Mouse (Mus musculus) brain, adult 2 months (tissue): ENCODE results near the gene Klf1.

Experiments
- DNase-seq: peaks from one replicate; pipeline ENCODE4 v3.0.0; 2011; ENCODE audit warnings: low read depth, low spot score

The Klf1 gene

DNA sequence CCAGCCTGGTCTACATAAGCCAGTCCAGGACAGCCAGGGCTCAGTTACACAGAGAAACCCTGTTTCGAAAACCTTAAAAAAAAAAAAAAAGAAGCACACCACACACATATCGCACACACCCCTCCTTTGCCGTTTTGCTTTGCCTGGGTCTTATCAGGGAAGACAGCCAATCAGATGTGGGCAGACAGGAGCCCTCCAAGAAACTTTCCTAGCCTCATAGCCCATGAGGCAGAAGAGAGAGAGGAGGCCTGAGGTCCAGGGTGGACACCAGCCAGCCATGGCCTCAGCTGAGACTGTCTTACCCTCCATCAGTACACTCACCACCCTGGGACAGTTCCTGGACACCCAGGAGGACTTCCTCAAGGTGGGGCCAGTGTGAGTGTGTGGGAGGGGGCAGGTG lies at the start of gene Klf1:
Klf1 (plus strand) TSS at position 177 of the 400 bp plus-strand sequence.
- DNase-seq: no peak

DNA sequence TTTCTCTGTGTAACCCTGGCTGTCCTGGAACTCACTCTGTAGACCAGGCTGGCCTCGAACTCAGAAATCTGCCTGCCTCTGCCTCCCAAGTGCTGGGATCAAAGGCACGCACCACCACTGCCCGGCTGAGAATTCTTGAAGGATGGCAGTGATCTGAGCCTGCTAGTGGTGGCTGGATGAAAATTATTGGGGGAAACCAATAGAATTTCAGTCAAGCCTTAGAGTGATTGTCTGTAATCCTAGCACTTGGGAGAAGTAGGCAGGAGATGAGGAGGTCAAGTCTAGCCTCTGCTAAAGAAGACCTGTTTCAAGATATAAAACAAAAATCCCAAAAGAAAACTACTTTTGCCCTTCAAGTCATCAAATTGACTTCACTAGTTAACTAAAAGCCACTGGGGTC lies 45.3 kb upstream of the Klf1 start:
- no peak for DNase-seq

DNA sequence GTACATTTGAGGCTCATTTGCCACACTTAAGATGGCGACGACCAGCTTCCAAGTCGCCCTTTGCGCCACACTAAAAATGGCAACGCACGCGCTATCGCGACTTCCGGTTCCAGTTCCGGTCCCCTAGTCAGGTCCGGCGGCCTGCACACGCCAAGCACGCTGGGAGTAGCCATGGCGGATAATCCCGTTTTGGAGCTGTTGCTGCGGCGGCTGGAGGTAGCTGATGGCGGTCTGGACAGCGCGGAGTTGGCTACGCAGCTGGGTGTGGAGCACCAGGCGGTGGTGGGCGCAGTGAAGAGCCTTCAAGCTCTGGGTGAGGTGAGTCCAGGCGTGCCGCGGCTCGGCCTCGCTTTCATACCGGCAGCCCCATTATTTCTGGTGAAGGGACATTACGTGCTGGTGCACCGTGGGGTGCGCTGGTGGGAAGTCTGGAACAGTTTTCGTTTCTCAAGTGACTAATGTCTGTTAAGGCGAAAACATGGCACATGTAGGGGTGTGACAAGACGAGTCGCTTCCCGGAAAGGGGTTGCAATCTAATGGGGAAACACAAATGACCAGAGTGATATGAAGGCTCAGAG lies 44.8 kb upstream of the Klf1 start, which contains the start of gene Farsa:
Farsa (plus strand) TSS at position 126 of the 578 bp plus-strand sequence.
- DNase-seq: peak; percentile 99

DNA sequence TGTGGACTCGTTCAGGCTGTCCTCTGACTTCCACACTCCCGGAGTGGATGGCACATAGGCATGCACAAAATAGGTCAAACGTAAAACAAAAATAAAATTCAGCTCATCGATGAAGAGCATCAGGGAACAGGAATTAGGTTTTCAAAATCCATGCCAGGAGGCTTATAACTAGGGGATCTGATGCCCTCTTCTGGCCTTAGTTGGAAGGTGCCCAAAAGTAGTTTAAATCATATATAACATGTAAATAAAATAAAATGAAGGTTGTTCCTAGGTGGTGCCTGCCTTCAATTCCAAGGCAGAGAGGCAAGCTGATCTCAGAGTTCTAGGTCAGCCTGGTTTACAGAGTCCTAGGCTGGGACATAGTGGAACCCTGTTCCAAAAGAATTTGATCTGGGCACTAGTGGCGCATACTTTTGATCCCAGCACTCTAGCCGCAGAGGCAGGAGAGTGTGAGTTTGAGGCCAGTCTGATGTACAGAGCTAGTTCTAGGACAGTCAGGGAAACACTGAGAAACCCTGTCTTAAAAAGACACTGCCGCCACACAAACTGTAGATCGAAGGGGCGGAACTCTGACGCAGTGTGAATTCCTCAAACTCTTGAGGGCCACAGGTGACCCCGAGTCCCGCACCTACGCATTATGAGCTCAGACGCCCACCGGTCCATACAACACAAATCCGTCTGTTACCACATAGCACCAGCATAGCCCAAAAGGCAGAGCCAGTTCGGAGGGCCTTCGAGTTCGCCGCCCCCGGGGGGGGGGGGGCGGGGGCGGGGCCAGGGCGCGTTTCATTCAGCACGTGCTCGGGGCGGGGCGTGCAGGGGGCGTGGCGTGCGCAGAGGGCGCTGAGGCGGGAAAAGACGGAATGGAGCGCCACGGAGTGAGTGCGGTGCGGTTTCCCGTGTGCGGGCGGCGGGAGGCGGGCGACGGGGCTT lies 30.1 kb upstream of the Klf1 start, which contains the start of gene Syce2:
Syce2 (plus strand) TSS at position 736 of the 933 bp plus-strand sequence.
- DNase-seq: peak; percentile 64

DNA sequence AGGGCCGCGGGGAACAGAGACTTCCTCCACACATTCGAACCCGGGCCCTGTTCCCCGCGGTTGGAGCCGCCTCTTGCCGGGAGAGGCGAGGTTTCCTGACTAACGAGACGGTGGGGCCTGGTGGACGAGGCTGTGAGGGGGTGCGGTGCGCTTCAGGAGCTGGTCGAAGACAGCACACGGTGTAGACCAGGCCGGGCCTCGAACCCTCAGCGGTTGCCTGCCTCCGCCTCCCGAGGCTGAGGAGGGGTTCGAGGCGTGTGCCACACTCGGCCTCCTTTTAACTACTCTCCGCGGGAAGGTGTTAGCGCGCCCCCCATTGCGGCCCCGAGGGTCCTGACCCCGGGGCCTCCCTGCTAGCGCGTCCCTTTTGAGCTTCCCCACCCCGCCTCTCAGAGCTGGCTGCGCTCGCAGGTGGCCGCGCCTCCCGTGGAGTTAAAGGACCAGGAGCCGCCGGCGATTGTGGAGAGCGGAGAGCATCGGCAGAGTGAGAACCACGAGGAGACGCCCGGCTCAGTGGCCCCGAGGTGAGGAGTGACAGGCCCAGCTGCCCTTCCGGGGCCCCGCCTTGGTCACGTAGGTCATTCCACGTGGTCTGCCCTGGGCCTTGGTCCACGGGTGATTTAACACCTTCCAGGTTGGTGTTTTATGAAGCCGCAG lies 29.3 kb upstream of the Klf1 start:
- no peak for DNase-seq

DNA sequence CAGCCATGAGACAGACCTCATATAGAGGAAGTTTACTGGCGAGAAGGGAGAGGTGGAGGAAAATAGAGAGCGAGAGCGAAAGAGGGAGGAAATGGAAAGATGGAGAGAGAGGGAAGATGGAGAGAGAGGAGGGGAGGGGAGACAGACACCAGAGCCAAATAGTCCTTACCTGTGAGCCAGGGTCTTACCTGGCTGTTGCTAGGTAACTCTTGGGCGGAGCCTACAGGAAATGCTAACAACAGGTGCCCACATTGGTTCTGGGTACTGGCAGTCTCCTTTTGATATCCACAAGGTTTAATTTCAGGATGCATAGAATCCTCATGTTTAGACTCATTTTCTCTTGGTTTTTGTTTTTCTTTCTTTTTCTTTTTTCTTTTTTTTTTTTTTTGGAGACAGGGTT lies 28.7 kb upstream of the Klf1 start:
- no peak for DNase-seq

DNA sequence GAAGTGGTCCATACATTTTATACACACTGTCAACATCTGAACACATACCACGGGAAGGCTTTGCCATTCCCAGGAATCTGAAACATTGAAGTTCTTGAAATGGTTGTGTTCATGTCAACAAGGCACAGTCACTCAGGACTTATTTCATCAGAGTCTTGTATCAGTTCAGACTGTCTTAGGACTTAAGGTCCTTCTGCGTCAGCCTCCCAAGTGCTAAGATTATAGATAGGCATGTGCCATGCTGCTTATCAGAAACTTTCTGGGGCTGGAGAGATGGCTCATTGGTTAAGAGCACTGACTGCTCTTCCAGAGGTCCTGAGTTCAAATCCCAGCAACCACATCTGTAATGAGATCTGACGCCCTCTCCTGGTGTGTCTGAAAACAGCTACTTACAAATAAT lies 27.4 kb upstream of the Klf1 start:
- no peak for DNase-seq

DNA sequence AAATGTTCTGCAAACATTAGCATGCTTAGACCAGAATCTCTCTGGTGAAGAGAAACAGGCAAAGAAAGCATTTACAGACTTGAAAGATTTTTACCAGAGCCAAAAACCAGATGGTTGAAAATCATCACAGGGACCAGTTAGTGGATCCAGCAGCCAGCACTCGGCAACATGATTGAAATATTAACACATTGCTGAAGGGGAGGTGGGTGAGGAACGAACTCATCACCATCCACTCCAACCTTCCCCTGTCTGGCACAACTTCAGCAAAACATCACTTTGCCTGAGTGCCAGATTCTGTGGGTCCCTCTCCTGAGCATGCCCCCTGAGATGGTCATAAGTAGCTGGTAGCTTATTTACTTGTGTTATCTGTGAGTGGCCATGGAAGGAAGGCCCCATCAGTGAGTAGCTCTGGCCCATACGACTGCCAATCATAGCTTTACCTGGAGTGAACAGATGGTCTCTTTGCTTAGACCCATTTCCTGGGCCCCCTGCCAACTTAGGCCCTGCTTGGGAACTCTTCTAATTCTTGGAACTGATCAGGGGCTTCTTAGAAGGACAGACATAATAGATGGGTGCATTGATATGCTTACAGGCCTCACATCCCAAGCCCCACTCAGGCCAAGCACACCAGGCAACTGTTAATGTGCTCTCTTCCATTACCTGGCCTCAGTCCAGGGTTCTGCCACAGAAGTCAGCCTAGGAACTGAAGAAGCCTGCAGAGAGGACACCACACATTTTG lies 24.3 kb upstream of the Klf1 start:
- peak; percentile 84 for DNase-seq

DNA sequence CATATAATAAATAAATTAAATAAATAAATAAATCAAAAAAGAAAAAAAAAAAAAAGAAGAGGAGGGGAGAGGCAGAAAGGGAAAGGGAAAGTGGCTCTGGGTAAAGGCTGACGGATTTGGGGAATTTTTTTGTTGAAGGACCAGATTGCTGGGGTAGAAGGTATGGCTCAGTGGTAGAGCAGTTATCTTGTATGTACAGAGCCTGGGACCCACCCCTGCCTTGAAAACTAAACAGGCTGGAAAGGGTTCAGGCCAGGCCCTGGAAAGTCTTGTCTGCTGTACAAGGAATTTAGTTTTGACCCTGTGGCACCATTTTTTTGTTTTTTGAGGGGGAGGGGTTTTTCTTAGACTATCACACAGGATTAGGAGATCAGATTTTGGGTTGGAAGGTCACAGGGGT lies 22.8 kb upstream of the Klf1 start:
- DNase-seq: no peak

DNA sequence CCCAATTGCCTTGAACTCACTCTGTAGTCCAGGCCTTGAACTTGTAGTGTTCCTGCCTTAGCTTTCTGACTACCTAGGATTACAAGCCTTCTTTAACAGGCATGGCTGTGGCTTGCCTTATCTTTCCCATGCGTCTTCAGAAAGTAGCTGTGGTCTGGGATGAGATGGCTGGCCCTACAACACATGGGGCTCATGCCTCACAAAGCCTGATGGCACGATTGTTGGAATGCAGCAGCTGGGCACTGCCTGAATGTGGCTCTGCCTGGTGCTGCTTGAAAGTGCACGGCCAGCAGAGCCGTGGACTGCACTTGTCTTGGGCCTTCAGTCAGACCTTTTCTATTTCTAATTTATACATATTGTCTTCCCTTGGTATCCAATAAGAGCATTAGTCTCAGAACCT lies 17.0 kb upstream of the Klf1 start:
- no peak for DNase-seq

DNA sequence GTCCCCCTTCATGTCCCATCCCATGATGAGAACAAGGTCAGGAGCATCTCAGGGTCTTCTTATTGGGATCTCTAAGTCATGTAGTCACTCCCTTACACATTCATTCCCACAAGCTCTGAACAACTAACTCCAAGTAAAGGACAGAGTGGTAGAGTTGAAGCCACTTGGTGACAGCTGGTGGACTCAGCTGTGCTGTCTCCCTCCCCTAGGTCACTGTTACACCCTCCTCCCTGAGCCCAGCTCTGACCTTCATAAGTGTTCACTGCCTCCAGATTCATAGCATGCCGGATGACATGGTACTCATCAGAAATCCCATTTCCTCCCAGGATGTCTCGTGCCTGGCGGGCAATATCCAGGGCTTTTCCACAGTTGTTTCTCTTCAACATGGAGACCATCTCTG lies 13.4 kb upstream of the Klf1 start:
- DNase-seq: no peak

DNA sequence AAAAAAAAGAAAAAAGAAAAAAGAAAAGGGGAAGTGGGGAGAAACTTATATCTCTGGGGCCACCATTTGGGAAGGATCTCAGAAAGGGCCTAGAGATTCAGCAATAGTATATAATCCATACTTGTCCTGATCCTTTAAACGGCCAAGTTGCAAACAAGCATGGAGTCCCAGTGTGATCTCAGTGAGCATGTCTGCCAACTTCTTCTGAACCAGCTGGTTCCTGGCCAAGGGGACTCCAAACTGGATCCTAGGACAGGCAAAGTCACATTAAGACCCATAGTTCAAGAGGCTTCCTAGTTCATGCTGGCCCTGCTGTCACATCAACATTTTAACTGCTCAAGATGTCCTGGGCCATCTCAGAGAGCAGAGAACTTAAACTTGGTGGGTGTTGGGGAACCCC lies 12.6 kb upstream of the Klf1 start:
- DNase-seq: no peak

DNA sequence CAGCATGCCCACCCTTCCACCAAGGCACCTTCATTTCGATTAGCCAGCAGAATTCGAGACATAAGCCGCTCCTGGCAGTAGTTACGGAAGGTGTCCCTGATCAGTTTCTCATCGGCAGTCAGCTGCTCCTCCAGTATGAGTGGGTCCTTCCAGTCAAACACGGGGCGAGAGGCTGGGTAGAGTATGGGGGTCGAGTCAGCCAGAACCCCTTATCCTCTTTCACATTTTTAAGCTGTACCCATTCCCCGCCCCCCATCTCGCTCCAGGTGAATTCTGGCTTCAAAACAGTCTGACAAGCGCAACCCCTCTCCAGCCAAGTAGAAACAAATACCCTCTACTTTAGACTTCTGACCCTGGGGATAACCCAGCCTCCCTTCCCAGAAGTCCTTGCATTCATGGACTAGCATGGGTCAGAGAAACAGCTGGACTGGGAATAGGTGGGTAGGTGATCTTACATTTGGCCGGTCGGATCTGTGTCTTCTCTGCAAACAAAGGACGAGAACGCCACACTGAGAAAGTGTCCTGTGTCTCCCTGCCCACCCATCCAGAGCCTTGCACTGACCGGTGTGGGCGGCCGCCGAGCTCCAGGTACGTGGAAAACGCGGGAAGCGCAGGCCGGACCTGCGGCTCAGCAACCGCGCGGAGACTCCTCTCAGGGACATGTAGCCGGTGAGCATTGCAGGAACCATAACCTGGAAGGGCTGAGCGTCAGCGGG lies 8.6 kb upstream of the Klf1 start:
- DNase-seq: no peak

DNA sequence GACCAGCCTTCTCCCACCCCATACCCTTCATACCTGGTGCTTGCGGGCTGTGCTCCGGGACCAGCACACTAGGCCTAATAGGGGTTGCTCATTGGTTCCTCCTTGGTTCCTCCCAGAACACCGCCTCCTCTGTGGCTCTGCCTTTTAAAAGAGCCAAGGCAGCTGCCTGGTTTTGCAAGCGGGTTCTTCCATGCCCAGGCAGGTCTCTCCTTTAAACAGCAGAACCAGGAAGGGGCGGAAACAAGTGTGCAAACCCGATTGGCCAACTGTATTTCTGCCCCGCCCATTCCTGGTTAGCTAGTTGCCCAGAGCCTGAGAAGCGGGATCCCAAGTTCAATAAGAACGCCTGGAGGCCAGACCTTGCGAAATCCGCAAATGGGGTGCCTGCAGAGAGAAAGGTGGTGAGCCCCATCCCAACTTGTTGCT lies 8.0 kb upstream of the Klf1 start, which contains the start of gene Gcdh:
Gcdh (minus strand) TSS at position 213 of the 426 bp plus-strand sequence.
- DNase-seq: peak; percentile 99

DNA sequence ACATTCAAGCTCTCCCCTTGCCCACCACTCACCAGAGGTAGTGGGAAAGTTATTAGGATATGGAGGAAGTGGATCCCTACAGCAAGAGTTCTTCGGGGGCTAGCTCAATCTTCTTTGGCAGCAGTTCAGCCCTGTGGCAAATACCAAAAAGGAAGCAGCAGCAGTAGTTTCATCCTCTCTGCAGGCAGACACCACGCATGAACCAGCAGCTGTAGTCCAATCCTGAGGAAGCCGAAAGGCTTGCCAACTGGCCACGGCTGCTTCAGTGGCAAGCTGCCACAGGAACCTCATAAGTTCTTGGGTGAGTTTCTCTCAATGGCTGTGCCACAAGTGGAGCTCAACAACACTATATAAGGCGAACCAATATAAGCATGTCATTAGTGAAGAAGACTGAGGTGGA lies 5.8 kb upstream of the Klf1 start:
- no peak for DNase-seq

DNA sequence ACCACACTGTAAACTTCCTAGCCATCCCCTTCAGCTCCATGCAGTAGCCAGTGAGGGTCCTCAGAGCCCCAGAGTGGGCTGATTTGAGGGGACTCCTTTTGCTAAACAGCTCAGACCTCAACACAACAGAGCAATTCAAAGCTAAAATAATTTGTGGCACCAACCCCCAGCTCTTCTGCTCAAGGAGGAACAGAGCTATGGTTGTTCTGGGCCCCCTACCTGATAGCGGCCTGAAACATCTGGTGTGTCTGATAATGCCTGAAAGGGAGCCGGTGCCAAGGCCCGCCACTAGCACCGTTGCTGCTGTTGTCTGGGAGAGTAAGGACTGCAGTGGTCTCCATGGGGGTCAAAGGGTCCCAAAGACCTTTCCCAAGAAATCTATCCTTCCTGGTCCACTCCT lies 657 bp upstream of the Klf1 start:
- no peak for DNase-seq

DNA sequence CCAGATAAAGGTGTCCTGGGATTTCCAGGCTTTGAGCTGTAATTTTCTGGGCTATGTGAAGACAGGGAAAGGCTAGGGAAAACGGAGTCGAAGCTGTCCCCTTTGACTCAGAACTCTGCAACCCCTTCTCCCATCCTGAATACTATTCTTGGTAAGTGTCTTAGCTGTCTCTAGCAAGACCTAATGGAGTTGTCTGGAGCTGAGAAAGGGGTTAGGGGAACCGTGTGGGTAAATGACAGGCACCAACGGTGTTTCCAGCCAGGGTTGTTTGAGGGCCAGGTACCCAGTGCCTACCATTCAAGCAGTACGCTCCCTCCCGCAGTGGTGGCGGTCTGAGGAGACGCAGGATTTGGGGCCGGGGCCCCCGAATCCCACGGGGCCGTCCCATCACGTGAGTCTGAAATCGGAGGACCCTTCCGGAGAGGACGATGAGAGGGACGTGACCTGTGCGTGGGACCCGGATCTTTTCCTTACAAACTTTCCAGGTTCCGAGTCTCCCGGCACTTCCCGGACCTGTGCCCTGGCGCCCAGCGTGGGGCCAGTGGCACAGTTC lies 715 bp downstream of the Klf1 start:
- no peak for DNase-seq

DNA sequence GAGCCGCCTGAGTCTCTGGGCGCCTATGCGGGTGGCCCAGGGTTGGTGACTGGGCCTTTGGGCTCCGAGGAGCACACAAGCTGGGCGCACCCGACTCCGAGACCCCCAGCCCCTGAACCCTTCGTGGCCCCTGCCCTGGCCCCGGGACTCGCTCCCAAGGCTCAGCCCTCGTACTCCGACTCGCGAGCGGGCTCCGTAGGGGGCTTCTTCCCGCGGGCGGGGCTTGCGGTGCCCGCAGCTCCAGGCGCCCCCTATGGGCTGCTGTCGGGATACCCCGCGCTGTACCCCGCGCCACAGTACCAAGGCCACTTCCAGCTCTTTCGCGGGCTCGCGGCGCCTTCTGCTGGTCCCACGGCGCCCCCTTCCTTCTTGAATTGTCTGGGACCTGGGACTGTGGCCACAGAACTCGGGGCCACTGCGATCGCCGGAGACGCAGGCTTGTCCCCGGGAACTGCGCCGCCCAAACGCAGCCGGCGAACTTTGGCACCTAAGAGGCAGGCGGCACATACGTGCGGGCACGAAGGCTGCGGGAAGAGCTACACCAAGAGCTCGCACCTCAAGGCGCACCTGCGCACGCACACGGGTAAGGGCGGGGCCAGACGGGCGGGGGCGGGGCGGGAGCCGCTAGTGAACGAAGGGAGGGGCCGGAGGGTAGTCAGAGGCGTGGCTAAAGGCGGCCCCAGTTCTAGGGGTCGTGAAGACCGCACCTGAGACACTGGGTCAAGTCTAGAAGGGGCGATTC lies 1.4 kb downstream of the Klf1 start:
- DNase-seq: peak; percentile 95

DNA sequence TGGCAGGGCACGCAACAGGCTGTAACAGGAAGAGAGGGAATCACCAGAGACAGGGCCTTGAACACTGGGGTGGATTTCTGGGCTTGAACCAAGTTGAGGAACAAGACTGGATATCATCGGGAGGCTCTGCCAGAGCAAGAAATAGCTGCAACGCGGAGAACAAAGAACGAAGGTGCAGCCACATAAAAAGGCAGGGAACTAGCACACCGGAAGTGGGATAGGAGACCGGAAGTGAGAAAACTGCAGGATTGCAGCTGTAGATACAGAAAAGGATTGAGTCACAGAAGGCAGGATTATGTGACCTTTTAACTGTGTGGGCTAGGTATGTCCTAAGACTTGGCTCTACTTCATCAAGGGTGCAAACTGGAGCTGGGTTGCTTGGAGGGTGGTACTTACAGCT lies 2.6 kb downstream of the Klf1 start:
- DNase-seq: no peak

DNA sequence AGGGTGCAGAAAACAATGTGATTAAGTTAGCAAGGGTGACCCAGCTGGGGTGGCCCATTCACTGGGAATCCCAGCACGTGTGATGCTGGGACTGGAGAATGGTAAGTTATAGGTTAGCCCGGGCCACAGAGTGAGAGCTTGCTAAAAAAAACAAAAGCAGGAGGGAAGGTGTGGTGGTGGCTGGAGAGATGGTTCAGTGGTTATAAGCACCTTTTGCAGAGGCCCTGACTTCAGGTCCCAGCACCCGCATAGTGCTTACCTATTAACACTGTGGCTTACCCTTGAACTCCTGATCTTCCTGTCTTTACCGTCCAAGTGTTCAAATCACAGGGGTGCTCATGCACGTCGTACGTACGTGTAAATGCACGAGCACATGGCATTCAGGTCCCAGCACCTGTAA lies 5.3 kb downstream of the Klf1 start:
- DNase-seq: no peak
